In genomic region chr19:43520402-43520801, GRCm38 (mm10) we compare ENCODE assay signal across 10 mouse cellular contexts. TPM values are rescaled to one million over a fixed set of nuclear protein-coding genes. Genes with fewer than 3 reads are reported as not detected.
A peak's percentile ranks its signal among the peaks of the same experiment; 100 is the strongest.
DNase-seq lines count a peak whose midpoint lies in the region; ATAC-seq and TF ChIP-seq lines count a peak whose summit lies in the region.
"Had no signal": no experiment of that assay in that cellular context is flagged by ENCODE, and none has a peak within 500 bp of the region (broad histone marks: within the 10 kb centered on the region; RNA-seq: fewer than 3 reads in every experiment).

No protein-coding gene starts in this region.

- no peaks in the 10 kb centered on the region for H3K36me3 ChIP-seq in embryonic facial prominence, embryonic 12.5 days
- peaks cover 20% of the 10 kb centered on the region for H3K36me3 ChIP-seq in embryonic facial prominence, embryonic 10.5 days (replicated peaks)
- peaks cover 12% of the 10 kb centered on the region for H3K36me3 ChIP-seq in heart, embryonic 14.5 days (ENCODE audit: control insufficient read depth, insufficient read depth, low read length)

- no peak for DNase-seq in embryonic facial prominence, embryonic 10.5 days (ENCODE audit: low spot score)
- no peak for DNase-seq in left cerebral cortex, adult 2 months (ENCODE audit: extremely low spot score in 1 of 2, low spot score in 2 of 2)
- no peak for DNase-seq in left cerebral cortex, adult 8-10 months (ENCODE audit: low spot score in 2 of 2)
- peak; percentile 58 for DNase-seq in naive thymus-derived CD4-positive, alpha-beta T cell, adult 2 months (ENCODE audit: low read depth)
- DNase-seq in embryo, embryonic 11 days = no peak
- DNase-seq in thymus, postnatal 36 days = no peak
- DNase-seq: adrenal gland, postnatal 10 days had no signal

- no peak overlapping the region for H3K4me3 ChIP-seq in embryonic facial prominence, embryonic 12.5 days
- no peak overlapping the region for H3K4me3 ChIP-seq in embryonic facial prominence, embryonic 10.5 days
- H3K4me3 ChIP-seq in left cerebral cortex, adult 2 months = peak overlapping the region; percentile 55
- H3K4me3 ChIP-seq in heart, embryonic 14.5 days (ENCODE audit: control insufficient read depth in 1 of 2, insufficient read depth in 1 of 2, low read depth in 1 of 2, low read length in 2 of 2) = peak overlapping the region in 1 of 2 experiments; percentile 18; a peak in 2 of 4 replicates
- H3K4me3 ChIP-seq: limb, embryonic 12.5 days had no signal

- intact Hi-C loops in left cerebral cortex, adult 2 months (cut with DNase I) = no loop called here

- peaks cover 20% of the 10 kb centered on the region; the same call in 1 of the 2 replicates for H3K4me1 ChIP-seq in embryonic facial prominence, embryonic 12.5 days
- H3K4me1 ChIP-seq in embryonic facial prominence, embryonic 10.5 days = peaks cover 42% of the 10 kb centered on the region
- H3K4me1 ChIP-seq in heart, embryonic 14.5 days (ENCODE audit: control insufficient read depth in 2 of 2, insufficient read depth in 2 of 2, low read length in 2 of 2) = peaks cover 31 to 49% of the 10 kb centered on the region in 2 experiments

- WGBS in embryonic facial prominence, embryonic 12.5 days = 64% methylated on average over 9 of the region's 10 CpGs
- 71% methylated on average over 10 of the region's 10 CpGs for WGBS in embryonic facial prominence, embryonic 10.5 days
- WGBS in heart, embryonic 14.5 days = 23% methylated on average over 9 of the region's 10 CpGs

- ATAC-seq in embryonic facial prominence, embryonic 12.5 days (ENCODE audit: insufficient number of reproducible peaks, insufficient read depth, low FRiP score, low TSS enrichment) = no peak
- no peak for ATAC-seq in heart, embryonic 14.5 days (ENCODE audit: insufficient number of reproducible peaks, insufficient read depth, low FRiP score, low read depth)

- 0 out of 2 replicates have a peak overlapping the region, but pooled peaks have one; percentile 12 for H3K9ac ChIP-seq in embryonic facial prominence, embryonic 12.5 days
- H3K9ac ChIP-seq in heart, embryonic 14.5 days (ENCODE audit: low read length) = peak overlapping the region; percentile 56
- H3K9ac ChIP-seq: limb, embryonic 12.5 days had no signal

- no peak for TF ChIP-seq CTCF in left cerebral cortex, adult 2 months (IDR thresholded peaks at IDR 0.05)

- no peaks in the 10 kb centered on the region for H3K9me3 ChIP-seq in embryonic facial prominence, embryonic 12.5 days
- H3K9me3 ChIP-seq in embryonic facial prominence, embryonic 10.5 days = no peaks in the 10 kb centered on the region
- H3K9me3 ChIP-seq in heart, embryonic 14.5 days (ENCODE audit: control insufficient read depth, low read length) = no peaks in the 10 kb centered on the region
- H3K9me3 ChIP-seq: limb, embryonic 12.5 days had no signal

- H3K27ac ChIP-seq in embryonic facial prominence, embryonic 12.5 days = no peak overlapping the region
- no peak overlapping the region for H3K27ac ChIP-seq in embryonic facial prominence, embryonic 10.5 days (replicated peaks)
- no peak overlapping the region; the same call in 1 of the 2 replicates for H3K27ac ChIP-seq in left cerebral cortex, adult 2 months
- peak overlapping the region; percentile 34 to 68 for H3K27ac ChIP-seq in heart, embryonic 14.5 days (replicated peaks in 1 of 2; ENCODE audit: control insufficient read depth in 1 of 2, insufficient read depth in 1 of 2, low read depth in 2 of 2, low read length in 2 of 2)
- H3K27ac ChIP-seq: limb, embryonic 12.5 days had no signal

- H3K4me2 ChIP-seq in embryonic facial prominence, embryonic 12.5 days (replicated peaks) = no peak overlapping the region
- H3K4me2 ChIP-seq in heart, embryonic 14.5 days (ENCODE audit: low read length) = peak overlapping the region; percentile 84
- H3K4me2 ChIP-seq: limb, embryonic 12.5 days had no signal

- no peaks in the 10 kb centered on the region for H3K27me3 ChIP-seq in embryonic facial prominence, embryonic 12.5 days
- H3K27me3 ChIP-seq in embryonic facial prominence, embryonic 10.5 days (replicated peaks; ENCODE audit: low read depth, poor library complexity, severe bottlenecking) = no peaks in the 10 kb centered on the region
- no peaks in the 10 kb centered on the region for H3K27me3 ChIP-seq in heart, embryonic 14.5 days (ENCODE audit: control insufficient read depth, insufficient read depth, low read length)
- H3K27me3 ChIP-seq: limb, embryonic 12.5 days had no signal

RNA-seq across cellular contexts. Expression of gene Got1, which starts 4.0 kb away (rescaled TPM):
- 42.9 and 44.1 TPM in 2 replicates for polyA plus RNA-seq in embryonic facial prominence, embryonic 12.5 days (2016; fragmentation: Nextera tagmentation; extraction: Ambion mirVana)
- 55.4 and 57.9 TPM in 2 replicates for polyA plus RNA-seq in embryonic facial prominence, embryonic 10.5 days (2016; fragmentation: Nextera tagmentation; extraction: Ambion mirVana)
- 100 to 1,000 TPM; 361 to 390 TPM for total RNA-seq in left cerebral cortex, adult 2 months (2021)
- total RNA-seq in left cerebral cortex, adult 8-10 months (2022) = 100 to 1,000 TPM; 390 to 413 (median 399) TPM
- 149 and 168 TPM in 2 replicates for polyA plus RNA-seq in heart, embryonic 14.5 days (2014; fragmentation: Nextera tagmentation; extraction: Ambion mirVana)

Comparison
In these comparisons a context has a peak if more than half of its experiments do, and no peak if none do; other contexts are left out.
1. H3K27ac ChIP-seq: peak in heart, embryonic 14.5 days (2 of 2); none in embryonic facial prominence, embryonic 12.5 days (single experiment), embryonic facial prominence, embryonic 10.5 days (single experiment) and left cerebral cortex, adult 2 months (single experiment).